Mouse (Mus musculus) hindbrain, embryonic 16.5 days (tissue): Measurements from ENCODE around the gene Rab3a. TPM values are rescaled to one million over a fixed set of nuclear protein-coding genes. Genes with fewer than 3 reads are reported as not detected.

Source experiments
- ATAC-seq: fragments of 200-750 bp; cut with Nextera tagmentation; 2 replicates; pipeline ENCODE4 v1.8.0; 2017; ENCODE audit warnings: moderate TSS enrichment, moderate library complexity
- H3K27ac ChIP-seq: fragments of 300-500 bp; sonication (generic); 2 replicates; pipeline ENCODE4 v1.5.1; 2014; ENCODE audit warnings: low read depth, mild to moderate bottlenecking, control low read depth, low read length, moderate library complexity
- H3K27me3 ChIP-seq: fragments of 300-500 bp; sonication (generic); replicated peaks from 2 replicates; pipeline ENCODE4 v1.6.1; 2014; ENCODE audit warnings: low read length; ENCODE audit not compliant: control insufficient read depth, insufficient read depth
- H3K36me3 ChIP-seq: fragments of 300-500 bp; sonication (generic); 2 replicates; pipeline ENCODE4 v1.6.1; 2014; ENCODE audit warnings: mild to moderate bottlenecking, low read length, moderate library complexity, mixed read lengths; ENCODE audit not compliant: control insufficient read depth, insufficient read depth
- H3K4me1 ChIP-seq: fragments of 300-500 bp; sonication (generic); 2 replicates; pipeline ENCODE4 v1.6.1; 2014; ENCODE audit warnings: low read depth, low read length; ENCODE audit not compliant: control insufficient read depth, insufficient read depth
- H3K4me2 ChIP-seq: fragments of 300-500 bp; sonication (generic); 2 replicates; pipeline ENCODE4 v1.6.1; 2014; ENCODE audit warnings: mild to moderate bottlenecking, low read length, control low read depth, moderate library complexity
- H3K4me3 ChIP-seq: fragments of 300-500 bp; sonication (generic); 2 replicates; pipeline ENCODE4 v1.5.1; 2014; ENCODE audit warnings: mild to moderate bottlenecking, low read length, control low read depth, moderate library complexity
- H3K9ac ChIP-seq: fragments of 300-500 bp; sonication (generic); 2 replicates; pipeline ENCODE4 v1.6.1; 2014; ENCODE audit warnings: low read depth, mild to moderate bottlenecking, control low read depth, low read length, moderate library complexity
- H3K9me3 ChIP-seq: fragments of 300-500 bp; sonication (generic); 2 replicates; pipeline ENCODE4 v1.6.1; 2014; ENCODE audit warnings: mild to moderate bottlenecking, low read length, moderate library complexity; ENCODE audit not compliant: control insufficient read depth
- WGBS: fragments of 180-500 bp; shearing (Covaris S2); extraction: QIAGEN DNeasy Blood & Tissue Kit; methylation state at CpG from one replicate; pipeline ENCODE4 v1.1.7; 2014; 5-methylcytosine and 5-hydroxymethylcytosine counted together
- polyA plus RNA-seq: library from polyadenylated mRNA; unstranded; fragments of >200 nt; fragmentation: Nextera tagmentation; extraction: Ambion mirVana; gene quantifications from 2 replicates; pipeline ENCODE4 v1.2.1, GENCODE M21; 2015

Rab3a gene
- polyA plus RNA-seq, 1 experiment from 2014 or later: 635 TPM

- Histone ChIP-seq H3K36me3 (peaks cover 34% of the 10 kb centered on the region), H3K27me3 (no peaks in the 10 kb centered on the region), H3K9me3 (no peaks in the 10 kb centered on the region), H3K4me3 (peak overlapping the region; percentile 14; the same call in 1 of the 2 replicates), H3K4me2 (peak overlapping the region; percentile 16; the same call in 1 of the 2 replicates), H3K27ac (no peak overlapping the region), H3K9ac (0 out of 2 replicates have a peak overlapping the region, but pooled peaks have one; percentile 28), H3K4me1 (peaks cover 18% of the 10 kb centered on the region)
- no peak for ATAC-seq
- WGBS: 24% methylated on average over 28 of the region's 30 CpGs
These were observed 33.6 kb downstream of the Rab3a start for GRCm38 (mm10) chr8:70787941-70788667.

GRCm38 (mm10) chr8:70789046-70789445 is 34.6 kb downstream of the Rab3a start:
- Histone ChIP-seq H3K9ac (no peak overlapping the region), H3K4me3 (no peak overlapping the region), H3K36me3 (peaks cover 26% of the 10 kb centered on the region), H3K27ac (0 out of 2 replicates have a peak overlapping the region, but pooled peaks have one; percentile 11), H3K27me3 (no peaks in the 10 kb centered on the region), H3K4me2 (no peak overlapping the region), H3K9me3 (no peaks in the 10 kb centered on the region), H3K4me1 (peaks cover 20% of the 10 kb centered on the region)
- ATAC-seq: no peak
- WGBS: 81% methylated on average over 10 of the region's 10 CpGs

- Histone ChIP-seq H3K4me2 (peak overlapping the region; percentile 69), H3K4me3 (no peak overlapping the region), H3K9ac (peak overlapping the region; percentile 47), H3K27me3 (no peaks in the 10 kb centered on the region), H3K9me3 (no peaks in the 10 kb centered on the region), H3K27ac (no peak overlapping the region), H3K36me3 (peaks cover 20% of the 10 kb centered on the region), H3K4me1 (peaks cover 20% of the 10 kb centered on the region)
- 60% methylated on average over 8 of the region's 8 CpGs for WGBS
- no peak for ATAC-seq
These were observed 36.4 kb downstream of the Rab3a start for GRCm38 (mm10) chr8:70790846-70791245.

DNA sequence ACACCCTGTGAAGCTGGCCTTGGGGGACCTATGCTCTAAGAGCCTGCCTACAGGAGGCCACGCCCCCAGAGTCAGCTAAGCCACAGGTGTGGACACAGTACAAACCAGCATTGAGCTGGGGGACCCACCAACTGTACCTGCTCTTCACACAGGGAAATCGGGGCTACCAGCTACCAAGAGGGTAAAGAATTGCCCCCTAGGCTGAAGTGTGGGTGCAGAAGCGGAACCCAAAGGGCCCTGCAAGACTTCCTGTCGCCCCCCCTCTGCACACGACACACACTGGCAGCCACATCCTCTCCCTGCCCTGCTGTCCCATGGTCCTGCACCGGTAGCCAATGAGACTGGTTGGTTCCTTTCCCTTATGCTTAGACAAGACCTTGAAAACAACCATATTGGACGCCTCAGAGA is 36.8 kb downstream of the Rab3a start:
- ATAC-seq: no peak
- Histone ChIP-seq H3K9me3 (no peaks in the 10 kb centered on the region), H3K27me3 (no peaks in the 10 kb centered on the region), H3K4me3 (peak overlapping the region; percentile 67; the same call in 1 of the 2 replicates), H3K27ac (no peak overlapping the region), H3K9ac (peak overlapping the region; percentile 48), H3K36me3 (peaks cover 17% of the 10 kb centered on the region), H3K4me2 (peak overlapping the region; percentile 69), H3K4me1 (peaks cover 23% of the 10 kb centered on the region)
- 80% methylated on average over 7 of the region's 7 CpGs for WGBS

DNA sequence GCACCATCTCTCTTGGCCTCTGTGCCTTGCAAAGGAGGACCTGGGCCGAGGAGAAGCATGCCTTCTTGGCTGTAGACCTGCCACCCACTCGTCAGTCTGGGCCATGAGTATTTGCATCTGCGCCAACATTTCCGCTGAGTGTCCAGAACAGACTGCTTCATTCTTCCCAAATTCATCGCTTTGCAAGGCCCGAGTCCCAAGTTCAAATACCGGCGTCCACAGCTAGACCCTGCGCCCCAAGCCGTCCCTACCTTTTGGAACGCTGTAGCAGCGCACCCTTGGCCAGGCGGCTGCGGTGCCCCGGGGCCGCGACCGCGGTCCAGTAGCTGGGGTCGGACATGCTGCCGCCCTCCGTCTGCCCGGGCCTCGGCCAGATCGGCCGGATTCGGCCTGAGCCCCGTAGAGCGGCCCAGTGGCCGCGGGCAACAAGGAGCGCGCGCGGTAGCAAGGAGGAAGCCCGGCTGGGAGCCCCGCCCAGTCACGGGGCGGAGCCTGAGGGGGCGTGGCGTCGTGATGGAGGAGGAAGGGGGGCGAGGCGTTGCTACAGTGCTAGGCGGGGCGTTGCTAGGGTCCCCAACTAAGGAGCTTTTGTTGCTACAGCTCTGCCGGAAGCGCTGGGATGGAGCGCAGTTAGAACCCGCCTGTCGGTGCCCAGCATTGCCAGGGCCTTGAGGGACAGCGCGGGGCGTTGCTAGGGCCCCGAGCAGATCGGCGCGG is 37.7 kb downstream of the Rab3a start:
- WGBS: 6% methylated on average over 55 of the region's 58 CpGs
- Histone ChIP-seq H3K27me3 (no peaks in the 10 kb centered on the region), H3K36me3 (peaks cover 9% of the 10 kb centered on the region; the same call in 1 of the 2 replicates), H3K9ac (peak overlapping the region; percentile 91), H3K27ac (peak overlapping the region; percentile 81), H3K4me1 (peaks cover 26% of the 10 kb centered on the region), H3K4me3 (peak overlapping the region; percentile 67), H3K4me2 (peak overlapping the region; percentile 69), H3K9me3 (no peaks in the 10 kb centered on the region)
- peak; percentile 84 for ATAC-seq

DNA sequence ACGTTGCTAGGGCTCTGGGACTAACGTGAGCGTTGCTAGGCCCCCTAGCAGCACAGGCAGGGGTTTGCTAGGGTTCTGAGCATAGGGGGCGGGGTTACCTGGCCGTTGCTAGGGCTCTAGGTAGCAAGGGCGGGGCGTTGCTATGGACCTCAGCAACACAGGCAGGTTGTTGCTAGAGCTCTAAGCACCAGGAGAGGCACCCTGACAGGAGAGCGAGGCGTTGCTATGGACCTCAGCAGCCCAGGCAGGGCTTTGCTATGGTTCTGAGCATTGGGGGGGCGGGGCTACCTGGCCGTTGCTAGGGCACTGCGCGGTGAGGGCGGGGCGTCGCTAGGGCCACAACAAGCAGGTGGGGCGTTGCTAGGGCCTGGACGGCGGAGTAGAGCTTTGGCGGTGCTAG is 38.2 kb downstream of the Rab3a start:
- Histone ChIP-seq H3K9me3 (no peaks in the 10 kb centered on the region), H3K4me1 (peaks cover 26% of the 10 kb centered on the region), H3K36me3 (peaks cover 5% of the 10 kb centered on the region; the same call in 1 of the 2 replicates), H3K27me3 (no peaks in the 10 kb centered on the region), H3K4me2 (peak overlapping the region; percentile 69), H3K9ac (peak overlapping the region; percentile 91), H3K4me3 (peak overlapping the region; percentile 67), H3K27ac (peak overlapping the region; percentile 81)
- WGBS: 1% methylated on average over 20 of the region's 20 CpGs
- peak; percentile 61; the same call in 1 of the 2 replicates for ATAC-seq

DNA sequence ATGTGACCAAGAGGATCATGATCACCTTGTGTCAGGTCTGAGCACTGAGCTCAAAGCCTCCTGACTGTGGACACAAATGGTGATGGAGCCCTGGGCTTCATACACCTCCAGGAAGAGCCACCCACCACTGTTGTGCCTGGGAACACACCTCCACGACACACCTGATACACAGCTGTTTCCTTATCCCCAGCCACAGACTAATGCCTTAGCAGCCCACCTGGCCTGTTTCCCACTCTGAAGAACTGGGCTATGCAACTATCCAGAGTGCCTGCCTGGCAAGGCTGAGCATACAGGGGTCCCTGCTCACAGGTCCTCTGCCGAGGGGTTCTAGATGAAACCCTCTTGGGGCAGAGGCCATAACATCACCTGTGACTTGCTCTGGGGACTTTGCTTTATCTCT is 39.7 kb downstream of the Rab3a start:
- no peak overlapping the region for H3K27ac ChIP-seq
- ATAC-seq: no peak
- H3K9ac ChIP-seq: no peak overlapping the region
- H3K4me2 ChIP-seq: no peak overlapping the region
- no peak overlapping the region for H3K4me3 ChIP-seq
- H3K36me3 ChIP-seq: no peaks in the 10 kb centered on the region
- H3K4me1 ChIP-seq: peaks cover 35% of the 10 kb centered on the region
- H3K9me3 ChIP-seq: no peaks in the 10 kb centered on the region
- 88% methylated on average over 2 of the region's 2 CpGs for WGBS
- peaks cover 3% of the 10 kb centered on the region for H3K27me3 ChIP-seq

DNA sequence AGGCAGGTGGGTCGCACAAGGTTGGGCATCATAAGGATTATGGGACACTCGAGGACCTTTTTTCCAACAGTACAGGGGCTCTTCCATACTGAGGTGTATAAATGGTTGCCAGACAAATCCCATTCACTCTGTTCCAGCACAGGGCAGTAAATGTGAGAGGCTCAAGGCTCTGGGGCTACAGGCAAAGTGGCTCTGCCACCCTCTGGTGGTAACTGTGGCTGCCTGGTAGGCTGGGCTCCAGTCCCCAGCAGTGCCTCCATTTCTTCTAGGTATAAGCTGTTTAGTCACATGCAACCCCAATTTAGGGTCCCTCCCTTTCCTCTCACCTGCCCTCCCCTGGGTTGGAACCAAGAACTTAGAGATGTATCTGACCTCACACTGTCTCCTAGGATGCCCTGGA is 40.9 kb downstream of the Rab3a start:
- 95% methylated on average over 2 of the region's 2 CpGs for WGBS
- ATAC-seq: no peak
- Histone ChIP-seq H3K4me3 (no peak overlapping the region), H3K9me3 (no peaks in the 10 kb centered on the region), H3K4me2 (no peak overlapping the region), H3K36me3 (no peaks in the 10 kb centered on the region), H3K9ac (no peak overlapping the region), H3K27me3 (peaks cover 10% of the 10 kb centered on the region), H3K27ac (no peak overlapping the region), H3K4me1 (peaks cover 35% of the 10 kb centered on the region)
